Mouse (Mus musculus): ENCODE measurements around the gene Wwc1.

Gene Wwc1

DNA sequence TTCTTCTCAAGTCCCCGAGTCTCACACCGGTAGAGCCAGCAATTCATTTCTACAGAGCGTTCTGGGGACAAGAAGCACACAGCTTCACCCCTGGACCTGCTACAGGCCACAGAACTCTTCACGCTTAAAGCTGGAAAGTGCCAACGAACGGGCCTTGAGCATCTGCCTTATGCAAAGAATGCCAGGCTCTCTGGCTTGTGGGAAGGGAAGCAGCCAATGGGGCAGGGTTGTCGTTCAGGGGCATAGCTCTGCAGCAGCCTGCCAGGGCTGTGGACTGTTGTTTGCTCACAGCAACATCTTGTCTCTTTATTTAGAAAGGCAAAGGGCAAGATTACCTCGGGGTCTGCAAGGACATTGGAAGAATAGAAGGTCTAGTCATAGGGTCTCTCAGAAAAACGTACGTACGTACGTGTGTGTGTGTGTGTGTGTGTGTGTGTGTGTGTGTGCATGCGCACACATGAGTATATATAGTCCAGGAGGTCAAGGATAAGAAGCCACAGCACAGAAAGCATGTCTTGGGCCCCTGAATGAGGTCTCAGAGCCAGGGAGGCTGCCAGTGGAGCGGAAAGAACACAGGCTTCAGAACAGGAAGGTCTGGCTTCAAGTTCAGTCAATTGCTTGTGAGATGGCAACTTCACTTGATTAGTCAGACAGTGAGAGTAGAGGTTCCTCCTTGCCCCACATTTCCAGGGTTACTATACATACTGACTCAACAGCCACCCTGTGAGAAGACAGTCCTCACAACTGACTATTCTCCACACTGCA, 48.0 kb downstream of the Wwc1 start:
- no peak for DNase-seq

DNA sequence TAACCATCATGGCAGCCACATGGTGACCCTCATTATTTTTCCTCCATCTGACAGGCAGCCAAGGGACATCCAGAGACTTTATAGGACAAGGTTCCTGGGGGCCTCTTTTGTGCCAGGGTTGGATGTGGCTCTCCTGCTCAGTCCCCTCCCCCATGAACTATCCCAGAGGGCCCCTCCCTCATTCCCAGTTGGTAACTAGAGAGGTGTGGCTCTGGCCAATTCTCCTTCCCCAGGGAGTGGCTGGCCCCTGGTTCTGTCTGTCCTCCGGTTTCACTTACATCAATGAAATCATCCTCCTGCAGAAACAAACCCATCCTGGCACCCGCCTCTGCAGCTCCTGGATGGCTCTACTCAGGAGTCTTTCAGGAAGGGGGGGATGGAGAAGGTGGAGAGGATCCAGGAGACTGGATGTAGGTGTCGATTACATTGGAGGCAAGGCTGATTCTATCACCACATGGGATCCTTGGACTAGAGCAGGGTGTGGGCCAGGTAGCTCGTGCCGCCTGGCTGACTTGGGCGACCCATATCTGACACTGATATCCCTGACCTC, 49.7 kb downstream of the Wwc1 start:
- DNase-seq, result no peak

DNA sequence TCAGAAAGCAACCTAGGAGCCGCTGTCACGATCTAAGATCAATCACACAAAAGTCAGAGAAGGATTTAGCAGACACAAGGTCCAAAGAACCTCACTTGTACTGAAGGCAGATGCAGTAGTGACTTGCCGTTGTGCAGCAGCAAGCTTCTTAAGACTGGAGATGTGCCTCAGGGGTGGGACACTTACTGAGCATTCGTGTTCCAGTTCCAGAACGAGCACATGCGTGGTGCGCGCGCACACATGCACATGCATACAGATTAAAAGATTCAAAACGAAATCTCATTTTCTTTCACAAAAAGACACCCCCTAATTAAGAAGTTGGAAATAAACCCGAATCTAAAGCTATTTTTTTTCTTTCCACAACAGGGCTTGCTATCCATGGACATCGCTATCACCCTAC, 51.9 kb downstream of the Wwc1 start:
- DNase-seq, result no peak

DNA sequence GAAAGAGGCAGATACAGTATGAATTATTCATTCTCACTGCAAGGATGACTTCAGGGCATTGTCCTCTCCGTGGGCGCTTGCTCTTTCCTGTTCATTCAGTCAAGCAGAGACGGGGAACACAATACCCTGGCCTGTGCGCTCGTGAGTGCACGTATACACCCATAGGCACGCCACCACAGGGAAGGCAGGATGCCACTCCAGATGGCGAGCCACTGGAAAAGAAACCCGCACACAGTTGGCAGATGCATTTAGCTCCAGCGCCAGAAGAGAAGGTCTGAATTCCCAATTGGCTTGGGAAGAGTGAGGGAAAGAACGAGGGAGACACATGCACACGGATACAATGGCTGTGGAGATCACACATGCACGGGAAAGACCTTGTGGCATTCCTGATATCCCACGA, 53.0 kb downstream of the Wwc1 start:
- DNase-seq, result no peak

DNA sequence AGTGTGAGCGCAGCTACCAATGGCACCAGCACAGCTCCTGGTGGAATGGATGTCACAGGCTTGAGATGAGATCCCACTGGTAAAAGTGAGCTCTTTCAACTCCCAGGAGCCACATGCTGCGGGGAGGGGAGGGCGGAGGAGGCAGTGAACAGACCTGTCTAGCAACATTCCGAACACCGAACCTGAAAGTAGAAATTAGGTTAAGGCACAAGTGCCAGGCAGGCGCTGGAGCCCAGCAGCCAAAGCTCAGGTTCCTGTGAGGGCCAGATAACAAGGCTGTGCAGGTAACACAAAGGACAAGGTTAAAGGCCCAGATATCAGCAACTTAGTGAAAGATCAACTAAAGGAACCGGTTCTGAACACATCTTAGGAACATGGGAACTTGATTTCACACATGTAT, 54.7 kb downstream of the Wwc1 start:
- no peak for DNase-seq

DNA sequence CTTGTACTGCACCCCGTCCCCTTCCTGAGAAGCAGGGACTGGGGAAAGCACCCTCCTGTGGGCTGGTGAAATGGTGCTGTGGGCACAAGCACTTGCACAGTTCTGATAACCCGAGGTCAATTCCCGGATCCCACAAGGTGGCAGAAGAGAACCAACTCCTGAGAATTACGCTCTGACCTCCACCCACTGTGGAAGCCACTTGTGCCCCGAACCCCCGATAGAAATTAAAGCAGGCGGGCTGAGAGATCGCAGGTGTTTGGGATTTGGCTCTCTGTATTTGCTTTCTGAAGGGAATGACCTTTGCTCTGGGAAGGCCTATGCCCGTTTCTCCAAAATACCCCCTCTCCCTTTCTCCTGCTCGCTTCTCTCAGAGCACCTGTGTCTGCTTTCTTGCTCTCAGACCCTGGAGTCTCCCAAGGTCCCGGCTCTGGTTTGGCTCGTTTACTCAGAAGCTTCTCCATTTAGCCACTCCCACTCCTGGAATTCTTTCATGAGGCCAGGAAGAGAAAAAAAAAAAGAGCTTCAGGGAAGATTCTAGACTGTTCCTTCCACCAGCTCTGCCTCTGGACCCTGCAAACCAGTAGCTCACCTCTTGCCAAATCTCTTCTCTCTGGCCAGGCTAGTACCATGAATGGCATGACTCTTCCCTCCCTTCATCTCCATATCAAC, 58.0 kb downstream of the Wwc1 start:
- no peak for DNase-seq

DNA sequence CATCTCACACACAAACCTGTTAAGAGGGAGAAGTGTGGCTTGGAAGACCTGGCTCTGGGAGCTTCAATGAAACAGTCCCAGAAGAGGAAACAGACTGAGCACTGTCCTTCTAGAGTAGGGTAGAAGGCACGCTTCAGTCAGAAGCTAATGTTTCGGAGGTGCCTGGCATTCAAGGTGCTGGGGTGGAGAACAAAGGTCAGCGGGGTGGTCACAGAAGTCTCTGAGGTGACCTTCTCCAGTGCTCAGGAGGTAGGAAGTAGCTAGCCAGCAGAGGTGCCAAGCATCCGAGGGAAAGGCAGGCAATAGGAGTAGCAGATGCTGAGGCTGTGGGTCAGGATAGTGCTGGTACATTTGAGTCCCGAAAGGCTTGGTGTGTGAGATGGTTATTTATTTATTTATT, 59.6 kb downstream of the Wwc1 start:
- no peak for DNase-seq

DNA sequence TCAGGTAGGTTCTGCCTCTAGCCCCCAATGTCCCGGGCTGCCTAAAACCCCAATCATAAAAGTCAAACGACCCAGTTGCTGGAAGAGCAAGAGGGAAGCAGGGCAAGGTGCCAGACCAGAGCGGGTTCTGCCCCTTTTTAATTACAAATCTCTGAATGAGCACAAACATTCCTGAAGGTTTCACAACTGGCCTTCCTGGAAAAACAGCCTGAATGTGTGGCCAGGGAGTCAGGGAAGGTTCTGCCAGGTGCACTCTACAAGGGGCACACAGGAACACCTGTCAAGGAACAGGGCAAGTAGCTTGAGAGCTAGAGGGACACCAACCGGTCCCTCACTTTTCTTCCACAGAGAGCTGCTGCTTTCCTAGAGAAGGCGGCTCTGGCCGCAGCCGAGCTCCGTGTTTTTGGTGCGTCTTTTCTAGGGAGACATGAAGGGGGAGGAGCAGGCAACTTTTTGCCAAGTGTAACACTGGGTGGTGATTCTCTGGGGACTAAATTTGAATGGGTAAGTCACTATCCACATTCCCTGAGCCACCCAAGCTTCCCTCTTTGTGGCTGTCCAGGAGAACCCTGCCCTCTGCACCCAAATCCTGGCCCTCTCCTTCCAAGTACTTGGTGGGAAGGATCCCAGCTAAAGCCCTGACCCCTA, 60.3 kb downstream of the Wwc1 start:
- no peak for DNase-seq

DNA sequence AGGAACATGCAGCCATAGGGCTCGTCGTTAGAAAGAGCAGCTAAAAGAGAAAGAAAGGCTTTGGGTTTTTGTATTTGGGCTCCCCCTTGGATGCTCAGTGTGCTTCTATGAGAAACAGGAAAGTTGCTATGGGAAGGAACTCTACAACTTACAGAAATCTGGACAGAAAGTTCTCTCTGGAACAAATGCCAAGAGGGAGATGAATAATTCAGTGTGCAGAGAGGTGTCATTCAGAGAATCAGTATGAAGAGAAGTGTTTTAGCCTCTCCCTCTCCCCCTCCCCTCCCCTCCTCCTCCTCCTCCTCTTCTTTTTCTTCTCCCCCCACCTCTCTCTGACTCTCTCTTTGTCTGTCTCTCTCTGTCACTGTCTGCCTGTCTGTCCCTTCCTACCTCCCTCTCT, 60.9 kb downstream of the Wwc1 start:
- no peak for DNase-seq

DNA sequence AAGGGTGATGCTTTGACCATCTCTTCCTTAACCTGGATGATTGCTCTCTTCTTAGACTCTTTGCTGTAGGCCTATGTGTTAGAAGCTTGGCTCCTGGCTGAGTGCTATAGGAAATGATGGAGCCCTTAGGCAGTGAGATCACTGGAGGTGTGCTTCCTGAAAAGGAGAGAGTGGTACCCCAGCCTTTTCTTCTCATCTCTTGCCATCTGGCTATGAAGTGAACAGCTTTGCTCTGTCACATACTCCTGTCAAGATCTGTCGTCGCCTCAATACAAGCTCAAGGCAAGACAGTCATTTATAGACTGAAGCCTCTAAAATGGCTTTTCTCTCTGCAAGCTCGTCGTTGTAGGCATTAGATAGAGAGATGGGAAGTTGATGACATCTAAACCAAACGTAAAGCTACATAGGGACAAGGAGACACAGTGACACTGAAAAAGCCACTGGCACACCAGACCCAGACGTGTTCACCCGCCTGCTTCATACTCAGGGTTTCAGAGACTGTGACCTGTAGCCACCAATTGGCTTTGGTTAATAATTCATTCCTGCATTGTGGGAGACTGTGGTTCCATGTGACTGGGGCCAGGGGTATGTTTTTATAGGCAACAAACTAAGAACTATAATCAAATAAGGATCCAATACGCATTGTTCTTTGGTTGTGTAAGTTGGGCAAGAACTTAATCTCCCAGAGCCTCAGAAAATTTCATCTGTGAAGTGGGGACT, 63.7 kb downstream of the Wwc1 start:
- no peak for DNase-seq

DNA sequence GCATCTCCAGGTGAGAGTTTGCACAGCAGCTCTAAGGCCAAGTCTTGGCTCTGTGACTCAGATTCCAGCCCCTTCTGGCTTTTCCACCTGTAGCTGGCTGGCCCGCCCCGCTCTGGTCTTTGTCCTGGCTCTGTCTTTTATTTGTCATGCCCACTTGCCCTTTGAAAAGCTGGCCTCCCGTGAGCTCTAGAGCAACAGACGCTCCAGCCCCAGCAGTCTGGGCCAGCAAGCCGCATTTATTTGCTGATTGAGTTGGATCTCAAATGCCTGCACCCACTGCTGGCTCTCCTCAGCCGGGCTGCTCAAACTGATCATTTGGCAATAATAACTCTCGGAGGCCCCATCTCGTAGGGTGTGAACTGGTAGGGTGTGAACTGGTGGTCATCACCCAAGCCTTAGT, 64.8 kb downstream of the Wwc1 start:
- DNase-seq, result no peak

DNA sequence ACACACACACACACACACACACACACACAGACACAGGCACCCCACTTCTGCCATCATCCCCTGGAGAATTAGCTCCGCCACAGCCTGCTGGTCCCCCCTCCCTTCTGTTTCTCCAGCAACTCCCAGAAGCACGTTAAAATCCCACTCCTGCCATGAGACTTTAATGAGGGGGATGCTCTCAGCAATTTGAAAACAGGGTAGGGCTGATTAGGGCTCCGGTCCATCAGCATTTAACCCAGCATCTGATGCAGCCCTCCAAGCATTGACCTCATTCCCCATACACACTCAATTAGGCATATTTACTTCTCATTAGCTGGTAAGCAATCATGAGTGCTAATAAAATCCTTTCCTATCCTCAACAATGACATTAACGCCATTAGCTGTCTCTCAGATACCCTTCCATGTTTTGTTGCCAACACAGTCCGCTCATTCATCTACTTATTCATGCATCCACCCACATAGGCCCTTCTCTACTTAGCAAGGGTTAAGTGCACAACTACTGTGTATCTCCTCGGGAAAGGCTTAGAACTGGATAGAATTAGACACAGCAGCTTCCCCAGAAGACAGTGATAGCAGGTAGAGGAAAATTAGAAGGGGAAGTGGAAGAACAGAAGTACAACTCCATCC, 66.8 kb downstream of the Wwc1 start:
- no peak for DNase-seq

DNA sequence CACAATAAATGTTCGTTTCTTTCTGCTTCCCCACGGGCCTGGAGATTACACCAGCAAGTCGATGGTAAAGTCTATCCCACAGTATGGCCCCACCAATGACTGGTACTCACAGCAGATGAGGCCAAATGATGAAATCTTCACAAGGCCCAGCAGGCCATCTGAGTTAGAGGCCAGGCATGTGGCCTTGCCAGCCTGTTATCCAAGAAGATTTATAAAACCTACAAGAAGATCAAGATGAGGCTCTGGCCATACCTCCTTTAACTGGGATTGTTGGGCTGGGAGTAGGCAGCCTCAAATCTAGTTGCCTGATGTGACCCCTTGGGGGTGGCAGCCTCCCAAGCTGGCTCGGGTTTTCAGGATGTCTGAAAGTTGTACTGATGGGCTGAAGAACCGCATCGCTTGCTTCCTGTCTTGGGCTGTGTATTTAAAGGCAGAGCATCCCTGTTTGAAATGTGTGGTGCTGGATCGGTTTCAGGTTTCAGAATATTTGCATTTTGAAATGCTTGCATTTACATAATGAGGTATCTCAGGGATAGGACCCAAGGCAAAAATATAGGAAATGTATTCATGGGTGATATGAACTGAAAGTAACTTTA, 75.3 kb downstream of the Wwc1 start:
- DNase-seq, result no peak

DNA sequence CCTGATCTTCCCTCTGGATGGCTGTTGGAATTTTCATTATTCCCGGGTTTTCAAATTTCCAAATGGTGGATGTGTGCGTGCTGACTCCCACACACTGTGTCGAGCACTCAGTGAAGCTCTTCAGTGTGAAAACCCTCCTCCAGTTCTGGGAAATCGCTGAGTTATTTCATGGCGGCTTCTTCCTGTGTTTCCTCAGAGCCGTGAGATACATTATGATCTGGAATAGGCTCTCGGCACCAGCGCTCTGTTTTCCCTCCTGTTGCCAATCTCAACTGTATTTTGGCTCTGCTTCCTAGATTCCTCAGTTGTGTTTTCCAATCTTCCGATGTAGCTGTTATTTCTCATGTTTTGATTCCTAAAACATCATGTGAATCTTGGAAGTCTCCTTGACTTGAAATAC, 77.2 kb downstream of the Wwc1 start:
- no peak for DNase-seq

DNA sequence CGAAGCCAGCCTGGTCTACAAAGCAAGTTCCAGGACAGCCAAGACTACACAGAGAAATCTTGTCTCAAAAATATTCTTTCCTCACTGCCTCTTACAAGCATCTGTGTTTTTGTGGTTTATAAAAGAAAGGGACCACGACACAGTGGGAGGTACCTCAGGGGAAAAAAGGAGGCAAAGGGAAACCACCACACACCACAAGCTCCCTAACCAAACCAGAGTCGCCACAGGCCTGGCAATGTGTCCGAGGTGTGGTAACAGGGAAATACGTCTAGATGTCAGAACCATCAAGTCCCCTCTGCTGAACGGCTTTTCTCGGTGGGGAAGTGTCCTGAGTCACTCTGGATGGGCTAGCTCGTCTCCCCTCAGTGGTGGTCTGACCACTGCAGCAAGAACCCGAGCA, 80.4 kb downstream of the Wwc1 start:
- DNase-seq, result no peak

DNA sequence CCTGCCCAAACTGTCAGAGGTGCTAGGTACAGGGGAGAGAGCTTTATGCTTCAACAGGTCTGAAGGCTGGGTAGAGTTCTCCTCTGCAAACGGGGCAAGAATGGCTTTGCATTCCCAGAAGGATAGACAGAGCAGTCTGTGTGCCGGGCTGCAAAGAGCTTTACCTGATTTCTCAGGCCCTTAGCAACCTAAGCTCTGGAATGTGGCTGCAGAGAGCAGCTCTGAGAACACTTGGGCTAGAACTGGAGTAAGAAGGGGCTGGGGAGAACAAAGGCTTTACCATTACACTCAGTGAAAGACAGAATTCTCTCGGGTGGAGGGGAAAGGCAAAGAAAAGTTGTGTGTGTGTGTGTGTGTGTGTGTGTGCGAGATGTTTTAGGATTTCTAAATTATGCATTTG, 86.9 kb downstream of the Wwc1 start:
- no peak for DNase-seq

DNA sequence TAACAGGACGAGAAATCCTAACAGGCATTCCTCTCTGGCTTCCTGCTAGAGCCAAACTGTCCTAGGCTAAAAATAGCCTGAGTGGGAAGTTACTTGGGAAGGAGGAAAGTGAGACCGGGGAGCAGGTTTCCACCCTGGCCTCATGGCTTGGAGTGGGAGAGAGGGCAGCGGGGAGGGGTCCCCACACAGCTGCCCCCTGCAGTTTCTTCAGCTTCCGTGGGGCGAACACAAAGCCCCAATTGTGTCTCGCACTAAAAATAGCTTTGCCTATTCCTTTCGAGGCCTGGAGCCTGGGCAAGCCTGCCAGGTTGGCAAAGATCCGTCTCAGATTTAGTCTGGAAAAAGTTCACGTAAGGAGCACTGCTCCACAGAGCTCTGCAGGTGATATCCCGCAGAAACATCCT, 87.3 kb downstream of the Wwc1 start:
- peak; percentile 88 for DNase-seq

DNA sequence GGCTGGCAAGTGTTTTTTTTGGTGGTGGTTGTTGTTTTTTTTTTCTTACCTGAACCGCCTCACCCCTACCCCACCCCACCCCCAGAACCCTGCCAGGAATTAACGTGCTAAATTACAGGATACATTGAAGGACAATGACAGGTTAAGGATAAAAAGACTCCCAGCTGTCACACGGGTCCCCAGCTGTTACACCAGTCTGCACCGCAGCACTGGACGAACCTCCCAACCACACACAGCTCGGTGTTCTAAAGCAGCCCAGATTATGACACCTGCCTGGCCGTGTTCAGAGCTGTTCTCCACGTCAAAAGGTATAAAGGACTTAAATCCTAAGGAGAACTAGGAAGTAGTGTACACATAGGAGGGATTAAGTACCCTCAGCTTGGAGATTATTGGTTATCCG, 88.0 kb downstream of the Wwc1 start:
- no peak for DNase-seq

DNA sequence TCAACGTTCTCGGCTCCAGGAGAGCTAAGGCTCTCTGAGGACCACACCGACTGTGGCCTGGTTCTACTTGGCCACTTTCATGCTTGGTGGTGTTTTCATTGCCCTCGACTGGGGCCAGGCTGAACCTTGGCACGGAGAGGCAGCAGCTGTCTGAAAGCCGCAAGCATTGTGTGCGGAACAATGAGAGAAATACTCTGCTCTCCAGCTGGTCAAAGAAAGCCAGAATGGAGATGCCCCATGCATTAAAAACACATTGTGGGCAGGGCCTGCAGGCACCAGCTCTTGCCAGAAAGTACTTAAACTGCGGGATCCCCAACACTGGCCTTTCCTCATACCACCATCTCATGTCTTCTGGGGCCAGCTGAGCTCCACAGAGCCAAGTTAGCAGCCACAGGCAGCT, 91.5 kb downstream of the Wwc1 start:
- no peak for DNase-seq

DNA sequence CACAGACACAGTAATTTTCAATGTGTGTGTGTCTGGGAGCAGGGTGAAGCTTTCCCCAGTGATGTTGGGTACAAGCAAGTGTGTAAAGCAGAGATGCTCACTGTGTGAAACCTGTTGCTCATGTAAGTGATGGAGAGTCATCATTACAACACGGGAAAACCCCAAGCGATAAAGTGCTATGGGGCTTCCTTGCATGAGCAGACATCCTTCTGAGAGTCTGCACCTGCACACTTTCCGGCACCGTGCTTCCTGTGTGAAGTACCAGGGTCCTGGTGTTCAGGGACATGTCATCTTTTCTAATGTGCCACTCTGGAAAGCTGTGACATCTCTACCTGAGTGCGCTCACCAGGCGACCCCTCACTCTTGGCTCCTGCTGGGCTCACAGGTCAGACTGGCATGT, 97.5 kb downstream of the Wwc1 start:
- no peak for DNase-seq

DNA sequence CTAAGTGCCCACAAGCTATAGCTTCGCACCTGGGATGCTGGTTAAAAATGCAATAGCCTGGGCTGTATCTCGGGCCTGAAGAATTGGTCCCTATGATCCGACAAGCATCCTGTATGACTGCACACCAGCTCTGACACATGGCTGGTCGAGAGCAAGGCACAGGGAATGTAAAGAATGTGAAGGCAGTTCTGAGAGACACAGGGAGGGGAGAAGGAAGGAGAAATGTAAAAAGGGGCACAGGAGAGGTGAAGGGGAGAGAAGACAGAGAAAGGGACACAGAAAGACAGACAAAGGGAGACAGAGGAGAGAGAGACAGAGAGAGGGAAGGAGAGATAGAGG, 101.8 kb downstream of the Wwc1 start:
- no peak for DNase-seq

DNA sequence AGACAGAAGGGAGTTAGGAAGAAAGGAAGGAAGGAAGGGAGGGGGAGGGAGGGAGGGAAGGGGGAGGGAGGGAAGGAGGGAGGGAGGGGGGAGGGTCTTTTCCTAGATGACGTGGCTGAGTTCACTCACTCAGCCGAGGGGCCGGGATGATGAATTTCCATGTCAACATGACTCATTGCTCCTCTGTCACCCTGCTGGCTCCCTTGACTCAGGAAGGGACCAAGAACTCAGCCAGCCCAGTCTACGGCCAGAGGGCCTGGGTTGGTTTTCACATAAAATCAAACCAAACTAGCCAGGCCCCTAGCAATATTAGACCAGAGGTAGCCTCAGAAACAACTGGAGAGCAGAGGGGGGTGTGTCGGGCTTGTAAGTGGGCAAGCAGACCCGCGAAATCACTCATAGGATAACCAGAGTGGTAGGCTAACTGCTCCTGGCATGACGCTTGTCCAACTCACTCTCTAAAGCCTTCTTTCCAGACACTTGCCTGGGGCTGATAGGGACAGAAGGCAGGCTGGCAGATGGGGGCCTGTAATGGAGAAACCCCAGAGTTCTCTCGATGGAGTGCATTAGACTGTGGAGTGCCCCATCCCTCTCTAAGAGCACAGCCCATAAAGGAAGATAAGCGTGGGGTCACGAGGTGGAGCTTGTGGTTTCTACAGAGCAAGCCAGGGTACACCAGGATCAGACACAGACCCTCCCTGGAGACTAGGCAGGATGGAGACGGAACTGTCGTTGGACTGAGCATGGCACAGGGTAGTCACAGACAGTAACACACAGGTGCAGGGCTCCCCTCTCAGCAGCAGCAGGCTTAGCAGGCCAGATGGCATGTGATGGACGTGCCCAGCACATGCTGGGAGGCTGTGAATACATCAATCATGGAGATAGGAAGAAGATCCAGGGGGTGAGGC, 102.4 kb downstream of the Wwc1 start:
- DNase-seq, result no peak
